Mouse (Mus musculus): Measurements from ENCODE around the gene Lingo2. TPM values are rescaled to one million over a fixed set of nuclear protein-coding genes. Genes with fewer than 3 reads are reported as not detected.

Lingo2 gene
- total RNA-seq, 2 experiments from 2014 or later: 35.4 to 38.1 TPM

DNA sequence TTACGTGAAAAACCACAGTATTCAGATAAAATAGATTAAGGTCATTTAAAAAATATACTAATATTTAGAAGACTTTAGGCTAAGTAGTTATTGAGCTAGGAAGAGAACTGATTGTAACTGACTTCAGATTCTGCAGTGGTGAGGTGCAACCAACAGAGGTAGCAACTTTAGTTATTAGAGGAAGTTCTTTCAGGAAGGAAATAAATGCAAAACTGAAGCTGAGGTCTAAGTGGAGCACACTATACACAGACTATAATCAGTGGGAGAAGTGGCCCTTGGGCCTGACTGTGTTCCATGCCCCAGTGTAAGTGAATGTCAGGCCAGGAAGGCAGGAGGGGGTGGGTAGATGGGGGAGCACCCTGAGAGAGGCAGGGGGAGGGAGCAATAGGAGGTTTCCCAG lies 385.0 kb downstream of the Lingo2 start:
- DNase-seq (ENCODE audit: low spot score in 2 of 2): no peak

DNA sequence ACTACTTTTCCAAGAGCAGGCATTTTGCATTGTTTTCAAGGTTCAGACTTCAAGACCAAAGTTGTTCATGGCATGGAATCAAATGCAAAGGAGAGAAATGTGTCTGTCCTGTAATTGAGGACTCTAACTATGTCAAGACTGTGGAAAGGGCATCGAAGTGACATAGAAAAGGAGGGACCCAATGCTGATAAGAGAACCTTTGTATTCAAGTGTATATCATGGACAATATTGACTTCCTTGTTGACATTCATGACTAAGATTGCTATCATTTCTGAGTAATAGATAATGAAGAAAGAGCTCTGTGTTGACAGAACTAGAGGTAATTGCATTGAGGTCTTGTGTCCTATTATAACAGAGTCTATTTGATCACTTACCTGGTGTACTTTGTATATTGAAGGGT lies 390.6 kb downstream of the Lingo2 start:
- no peak for DNase-seq (ENCODE audit: low spot score in 2 of 2)

DNA sequence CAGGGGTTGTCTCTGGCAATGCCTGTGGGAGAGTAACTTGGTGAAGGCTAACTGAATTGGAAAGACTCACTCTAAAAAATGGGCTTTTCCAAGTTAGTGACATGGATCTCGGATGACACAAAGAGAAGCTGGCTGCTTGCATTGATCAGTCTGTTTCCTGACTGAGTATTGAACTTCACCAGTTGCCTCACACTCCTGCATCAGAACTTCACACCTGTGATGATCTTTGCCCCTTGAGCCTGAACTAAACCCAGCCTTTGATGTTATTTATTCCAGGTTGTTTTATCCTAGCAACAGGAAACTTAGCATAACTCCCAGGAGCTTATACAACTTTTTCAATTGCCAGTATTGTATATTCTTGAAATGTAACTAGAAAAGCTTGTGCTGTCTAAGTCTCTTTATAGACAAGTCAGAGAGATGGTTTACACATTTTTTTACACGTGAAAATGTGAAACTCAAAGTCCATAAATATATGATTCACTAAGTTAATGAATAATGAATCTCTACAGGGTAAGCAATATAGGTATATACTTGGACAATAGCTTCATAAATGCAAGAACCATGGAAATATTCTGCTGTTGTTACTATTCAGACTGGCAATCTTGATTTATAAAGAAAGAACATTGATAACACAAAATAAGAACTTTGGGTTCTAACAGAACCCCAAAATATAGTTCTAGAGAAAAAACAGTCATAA lies 410.7 kb downstream of the Lingo2 start:
- no peak for DNase-seq (ENCODE audit: low spot score in 2 of 2)

GRCm38 (mm10) chr4:36533895-36534294 lies 417.7 kb downstream of the Lingo2 start:
- DNase-seq (ENCODE audit: low spot score in 2 of 2): no peak

DNA sequence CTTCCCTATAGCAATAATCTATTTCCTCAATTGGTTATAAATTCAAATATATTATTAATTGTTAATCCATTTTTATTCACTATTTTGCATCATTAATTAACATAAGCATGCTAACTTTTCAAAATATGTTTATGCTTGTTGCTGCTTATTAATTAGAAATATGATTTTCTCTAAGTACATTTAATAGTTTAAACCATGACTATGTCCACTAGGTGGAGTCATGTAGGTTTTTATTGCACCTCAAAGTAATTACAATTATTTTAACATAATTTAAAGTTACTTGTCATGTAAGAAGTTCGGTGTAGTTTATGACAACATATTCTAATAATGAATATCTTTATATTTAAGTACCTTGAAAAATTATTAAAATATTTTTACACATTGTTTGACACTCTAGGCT lies 461.3 kb downstream of the Lingo2 start:
- no peak for DNase-seq (ENCODE audit: low spot score in 2 of 2)

- DNase-seq (ENCODE audit: low spot score in 2 of 2): peak; percentile 62 to 87
These were observed 516.3 kb downstream of the Lingo2 start for GRCm38 (mm10) chr4:36435211-36435610.

DNA sequence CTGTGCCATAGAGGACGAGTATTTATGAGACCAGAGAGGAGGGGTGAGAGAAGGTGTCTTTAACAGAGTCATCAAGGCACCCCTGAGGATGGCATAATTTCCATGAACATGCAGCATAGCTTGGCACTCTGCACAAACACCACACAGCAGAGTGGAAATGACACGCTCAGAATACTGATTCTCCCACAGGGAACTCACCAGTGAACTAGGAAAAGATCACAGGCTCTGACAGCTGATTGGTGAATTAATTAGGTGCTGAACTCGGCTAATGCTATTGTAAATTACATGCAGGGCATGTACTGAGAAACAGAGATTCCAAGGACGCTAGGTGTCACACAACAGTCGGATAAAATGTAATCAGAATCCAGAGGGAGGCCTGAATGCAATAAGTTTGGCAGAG lies 525.4 kb downstream of the Lingo2 start:
- no peak for DNase-seq (ENCODE audit: low spot score in 2 of 2)

GRCm38 (mm10) chr4:36407350-36407749 lies 544.2 kb downstream of the Lingo2 start:
- DNase-seq (ENCODE audit: low spot score in 2 of 2): no peak

DNA sequence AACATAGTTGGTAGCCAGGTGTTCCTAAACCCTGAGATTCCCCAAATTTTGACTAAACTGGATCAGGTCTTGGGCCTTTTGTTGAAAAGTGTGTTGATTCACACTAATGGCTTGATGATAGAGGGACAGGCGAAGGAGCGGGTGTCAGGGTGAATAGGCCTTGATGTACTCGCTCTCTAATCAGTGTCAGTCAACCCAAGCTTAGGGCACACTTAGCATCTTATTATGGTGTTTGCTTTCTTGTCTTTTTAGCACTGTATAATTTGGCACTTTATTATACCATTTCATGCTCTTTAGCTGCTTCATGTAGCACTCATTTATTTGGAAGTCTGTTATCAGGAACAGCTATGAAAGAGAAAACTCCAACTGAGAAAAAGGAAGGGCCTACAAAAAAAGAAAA lies 582.6 kb downstream of the Lingo2 start:
- DNase-seq (ENCODE audit: low spot score in 2 of 2): no peak

DNA sequence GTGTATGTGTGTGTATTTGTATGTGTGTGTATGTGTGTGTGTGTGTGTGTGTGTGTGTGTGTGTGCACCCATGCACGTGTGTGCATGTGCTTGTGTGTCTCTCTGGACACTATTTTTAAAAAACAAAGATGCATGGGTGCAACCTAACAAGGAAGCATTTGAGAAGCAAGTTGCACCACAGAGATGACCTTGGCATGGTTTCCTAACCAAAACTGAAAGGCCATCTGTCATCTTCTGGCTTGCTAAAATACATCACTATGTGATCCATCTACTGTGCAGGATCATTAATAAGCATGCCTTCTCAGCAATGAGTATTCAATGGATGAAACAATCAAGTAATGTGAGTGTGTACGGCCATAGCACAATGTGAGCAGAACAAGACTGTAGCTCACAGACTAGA lies 597.1 kb downstream of the Lingo2 start:
- no peak for DNase-seq (ENCODE audit: low spot score in 2 of 2)

DNA sequence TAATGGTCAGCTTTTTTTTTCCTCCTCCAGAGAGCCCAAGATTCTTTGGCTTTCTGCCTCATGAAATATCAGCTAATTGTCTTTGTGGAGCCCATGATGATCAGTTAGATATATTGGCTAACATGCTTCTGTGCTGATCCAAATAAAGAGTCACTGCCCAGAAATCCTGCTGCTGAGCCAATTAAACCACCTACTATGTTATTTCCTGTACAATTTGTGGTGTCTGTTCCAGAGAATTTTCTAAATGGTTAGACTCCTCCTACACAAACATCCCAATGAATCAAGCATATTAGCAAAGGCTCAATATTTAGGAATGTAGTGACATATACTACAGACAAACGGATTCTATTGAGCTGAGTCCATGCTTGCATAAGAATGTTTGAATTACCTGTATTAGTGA lies 619.8 kb downstream of the Lingo2 start:
- DNase-seq (ENCODE audit: low spot score in 2 of 2): no peak

- DNase-seq (ENCODE audit: low spot score in 2 of 2): no peak
These were observed 625.9 kb downstream of the Lingo2 start for GRCm38 (mm10) chr4:36325603-36326002.

- no peak for DNase-seq (ENCODE audit: low spot score in 2 of 2)
These were observed 638.5 kb downstream of the Lingo2 start for GRCm38 (mm10) chr4:36313067-36313466.

- no peak for DNase-seq (ENCODE audit: low spot score in 2 of 2)
These were observed 640.1 kb downstream of the Lingo2 start for GRCm38 (mm10) chr4:36311431-36311830.

- DNase-seq (ENCODE audit: low spot score in 2 of 2): no peak
These were observed 646.3 kb downstream of the Lingo2 start for GRCm38 (mm10) chr4:36305228-36305627.

- no peak for DNase-seq (ENCODE audit: low spot score in 2 of 2)
These were observed 661.9 kb downstream of the Lingo2 start for GRCm38 (mm10) chr4:36289701-36290053.

- DNase-seq (ENCODE audit: low spot score in 2 of 2): peak; percentile 63 to 88
These were observed 662.5 kb downstream of the Lingo2 start for GRCm38 (mm10) chr4:36288813-36289700.

DNA sequence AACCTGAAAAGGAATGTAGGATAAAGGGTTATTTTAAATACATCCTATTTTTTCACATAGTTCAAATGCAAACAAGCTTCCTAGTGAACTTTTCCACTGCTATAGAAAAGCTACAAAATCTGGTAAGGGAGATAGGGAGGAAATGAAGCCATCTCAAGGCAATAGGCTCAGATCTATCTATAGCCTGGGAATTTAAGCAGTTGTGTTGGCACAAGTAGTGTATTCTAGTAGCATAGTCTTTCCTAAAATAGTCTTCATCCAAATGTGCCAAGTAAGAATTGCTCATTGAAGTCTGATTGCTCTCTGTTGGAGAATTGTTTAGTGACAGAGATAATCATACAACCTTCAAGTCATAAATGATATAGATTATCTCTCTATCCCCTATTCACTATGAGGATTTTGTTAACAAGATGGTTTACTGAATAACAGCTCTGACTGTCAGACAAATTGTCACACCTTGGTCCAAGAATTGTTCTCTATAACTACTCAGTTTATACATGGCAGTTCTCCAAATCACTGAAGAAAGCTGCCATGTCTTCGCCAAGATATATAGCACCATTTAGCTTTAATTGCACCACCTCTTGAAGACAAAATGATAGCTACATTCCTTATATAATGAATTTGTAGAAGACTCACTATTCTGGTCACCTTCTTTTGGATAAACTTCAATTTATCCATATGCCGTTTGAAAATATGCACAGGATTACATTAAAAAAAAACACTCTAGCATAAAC lies 688.9 kb downstream of the Lingo2 start:
- DNase-seq (ENCODE audit: low spot score in 2 of 2): no peak

DNA sequence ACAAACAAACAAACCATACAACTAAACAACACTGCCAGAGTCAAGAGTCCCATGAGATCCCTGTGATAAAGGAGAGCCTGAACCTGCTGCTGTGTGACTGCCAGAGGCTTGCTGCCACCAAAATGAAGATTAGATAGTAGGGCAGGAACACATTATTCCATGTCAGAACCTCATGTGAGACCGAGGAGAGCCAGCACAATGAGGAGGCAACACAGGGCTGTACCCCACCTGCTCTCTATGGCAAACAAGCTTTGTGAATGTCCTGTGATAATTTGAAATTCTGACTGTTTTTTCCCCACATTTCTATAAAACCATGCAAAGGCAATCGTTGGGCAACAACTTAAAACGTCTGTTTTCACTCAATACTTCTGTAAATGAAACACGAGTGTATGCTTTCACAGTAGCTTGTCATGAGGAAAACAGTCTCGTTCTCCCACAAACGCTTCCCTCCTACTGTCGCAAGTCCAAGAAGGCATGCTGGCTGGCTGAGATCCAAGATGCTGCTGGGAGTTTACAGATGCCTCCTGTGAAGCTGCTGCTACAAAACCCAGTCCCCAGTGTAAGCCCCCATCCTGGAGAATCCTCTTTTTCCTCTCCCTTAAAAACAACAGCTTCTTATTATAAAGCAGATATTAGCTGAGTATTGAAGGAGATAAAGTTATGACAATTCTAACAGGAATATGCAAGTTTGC lies 765.2 kb downstream of the Lingo2 start:
- DNase-seq (ENCODE audit: low spot score in 2 of 2): peak; percentile 25 to 64

- no peak for DNase-seq (ENCODE audit: low spot score in 2 of 2)
These were observed 767.9 kb downstream of the Lingo2 start for GRCm38 (mm10) chr4:36183643-36184042.

- DNase-seq (ENCODE audit: low spot score in 2 of 2): no peak
These were observed 781.4 kb downstream of the Lingo2 start for GRCm38 (mm10) chr4:36170099-36170498.

Data from layer of hippocampus, adult 18-20 months (tissue).